Mouse (Mus musculus) embryonic facial prominence, embryonic 11.5 days (tissue): Measurements from ENCODE around the gene Fam71b. TPM values are rescaled to one million over a fixed set of nuclear protein-coding genes. Genes with fewer than 3 reads are reported as not detected.

ENCODE experiments used
- ATAC-seq: fragments of 200-750 bp; cut with Nextera tagmentation; replicated peaks from 2 replicates; pipeline ENCODE4 v1.8.0; 2017; ENCODE audit warnings: low read depth; ENCODE audit not compliant: insufficient number of reproducible peaks, low FRiP score, low TSS enrichment
- DNase-seq: peaks from one replicate; pipeline ENCODE4 v3.0.0-alpha.2; 2015; ENCODE audit warnings: low spot score
- H3K27ac ChIP-seq: fragments of 300-500 bp; sonication (generic); replicated peaks from 2 replicates; pipeline ENCODE4 v1.5.1; 2014; ENCODE audit warnings: mild to moderate bottlenecking, low read depth, low read length, control low read depth
- H3K27me3 ChIP-seq: fragments of 300-500 bp; sonication (generic); 2 replicates; pipeline ENCODE4 v1.6.1; 2014; ENCODE audit warnings: mild to moderate bottlenecking, low read length, moderate library complexity, mixed read lengths; ENCODE audit not compliant: control insufficient read depth, insufficient read depth
- H3K36me3 ChIP-seq: fragments of 300-500 bp; sonication (generic); replicated peaks from 2 replicates; pipeline ENCODE4 v1.6.1; 2014; ENCODE audit warnings: low read depth, mild to moderate bottlenecking, low read length, moderate library complexity, mixed read lengths; ENCODE audit not compliant: control insufficient read depth, insufficient read depth
- H3K4me1 ChIP-seq: fragments of 300-500 bp; sonication (generic); 2 replicates; pipeline ENCODE4 v1.6.1; 2014; ENCODE audit warnings: low read length, mixed read lengths; ENCODE audit not compliant: control insufficient read depth, insufficient read depth
- H3K4me2 ChIP-seq: fragments of 300-500 bp; sonication (generic); 2 replicates; pipeline ENCODE4 v1.6.1; 2014; ENCODE audit warnings: low read depth, mild to moderate bottlenecking, control low read depth, low read length, moderate library complexity
- H3K4me3 ChIP-seq: fragments of 300-500 bp; sonication (generic); 2 replicates; pipeline ENCODE4 v1.5.1; 2014; ENCODE audit warnings: low read depth, low read length, control low read depth
- H3K9ac ChIP-seq: fragments of 300-500 bp; sonication (generic); replicated peaks from 2 replicates; pipeline ENCODE4 v1.6.1; 2014; ENCODE audit warnings: mild to moderate bottlenecking, control low read depth, low read length
- H3K9me3 ChIP-seq: fragments of 300-500 bp; sonication (generic); replicated peaks from 2 replicates; pipeline ENCODE4 v1.6.1; 2016; ENCODE audit warnings: mild to moderate bottlenecking, low read length, inconsistent platforms, mixed read lengths; ENCODE audit not compliant: control insufficient read depth
- WGBS: fragments of 180-500 bp; shearing (Covaris S2); extraction: QIAGEN DNeasy Blood & Tissue Kit; methylation state at CpG from one replicate; pipeline ENCODE4 v1.1.7; 2014; 5-methylcytosine and 5-hydroxymethylcytosine counted together
- polyA plus RNA-seq: library from polyadenylated mRNA; unstranded; fragments of >200 nt; fragmentation: Nextera tagmentation; extraction: Ambion mirVana; gene quantifications from 2 replicates; pipeline ENCODE4 v1.2.1, GENCODE M21; 2014

Gene Fam71b
- polyA plus RNA-seq, 1 experiment from 2014 or later: not detected

GRCm38 (mm10) chr11:46377316-46377715 lies 19.0 kb upstream of the Fam71b start:
- 76% methylated on average over 1 of the region's 1 CpGs for WGBS
- Histone ChIP-seq H3K9me3 (no peaks in the 10 kb centered on the region), H3K4me1 (no peaks in the 10 kb centered on the region), H3K27ac (no peak overlapping the region), H3K9ac (no peak overlapping the region), H3K4me3 (no peak overlapping the region), H3K27me3 (no peaks in the 10 kb centered on the region), H3K36me3 (no peaks in the 10 kb centered on the region), H3K4me2 (no peak overlapping the region)
- DNase-seq (no peak), ATAC-seq (no peak)

GRCm38 (mm10) chr11:46377819-46378782 lies 18.3 kb upstream of the Fam71b start:
- H3K27me3 ChIP-seq: no peaks in the 10 kb centered on the region
- no peaks in the 10 kb centered on the region for H3K36me3 ChIP-seq
- ATAC-seq (no peak), DNase-seq (no peak)
- no peak overlapping the region for H3K9ac ChIP-seq
- 82% methylated on average over 8 of the region's 8 CpGs for WGBS
- H3K4me2 ChIP-seq: no peak overlapping the region
- H3K9me3 ChIP-seq: no peaks in the 10 kb centered on the region
- no peak overlapping the region for H3K27ac ChIP-seq
- H3K4me3 ChIP-seq: no peak overlapping the region
- H3K4me1 ChIP-seq: no peaks in the 10 kb centered on the region

GRCm38 (mm10) chr11:46380097-46380675 lies 16.2 kb upstream of the Fam71b start:
- Histone ChIP-seq H3K9ac (no peak overlapping the region), H3K4me2 (no peak overlapping the region)
- 86% methylated on average over 7 of the region's 7 CpGs for whole genome bisulfite sequencing

GRCm38 (mm10) chr11:46382466-46382865 lies 13.9 kb upstream of the Fam71b start:
- 83% methylated on average over 4 of the region's 4 CpGs for WGBS
- H3K27me3 ChIP-seq: no peaks in the 10 kb centered on the region
- ATAC-seq (no peak), DNase-seq (no peak)
- H3K27ac ChIP-seq: no peak overlapping the region
- no peaks in the 10 kb centered on the region for H3K4me1 ChIP-seq
- H3K9me3 ChIP-seq: no peaks in the 10 kb centered on the region
- no peaks in the 10 kb centered on the region for H3K36me3 ChIP-seq
- H3K9ac ChIP-seq: no peak overlapping the region
- no peak overlapping the region for H3K4me2 ChIP-seq
- no peak overlapping the region for H3K4me3 ChIP-seq

More at GRCm38 (mm10) chr11:46380097-46380675, 16.2 kb upstream of the Fam71b start:
- Histone ChIP-seq H3K4me1 (no peaks in the 10 kb centered on the region), H3K27ac (no peak overlapping the region), H3K36me3 (no peaks in the 10 kb centered on the region), H3K9me3 (no peaks in the 10 kb centered on the region), H3K4me3 (no peak overlapping the region), H3K27me3 (no peaks in the 10 kb centered on the region)
- DNase-seq (no peak), ATAC-seq (no peak)

- 71% methylated on average over 2 of the region's 2 CpGs for WGBS
- Histone ChIP-seq H3K4me2 (no peak overlapping the region), H3K36me3 (no peaks in the 10 kb centered on the region), H3K27me3 (no peaks in the 10 kb centered on the region), H3K9me3 (no peaks in the 10 kb centered on the region), H3K27ac (no peak overlapping the region), H3K9ac (no peak overlapping the region), H3K4me1 (no peaks in the 10 kb centered on the region), H3K4me3 (no peak overlapping the region)
- ATAC-seq (no peak), DNase-seq (no peak)
Measured at GRCm38 (mm10) chr11:46384925-46385324, 11.4 kb upstream of the Fam71b start.

GRCm38 (mm10) chr11:46386556-46386955 lies 9.8 kb upstream of the Fam71b start:
- DNase-seq: no peak
- no peak overlapping the region for H3K27ac ChIP-seq
- H3K4me2 ChIP-seq: no peak overlapping the region
- WGBS: 88% methylated on average over 8 of the region's 8 CpGs
- no peak overlapping the region for H3K4me3 ChIP-seq
- no peaks in the 10 kb centered on the region for H3K27me3 ChIP-seq
- no peaks in the 10 kb centered on the region for H3K9me3 ChIP-seq
- no peak overlapping the region for H3K9ac ChIP-seq
- no peaks in the 10 kb centered on the region for H3K36me3 ChIP-seq
- no peaks in the 10 kb centered on the region for H3K4me1 ChIP-seq
- no peak for ATAC-seq

- no peak for DNase-seq
- no peaks in the 10 kb centered on the region for H3K36me3 ChIP-seq
- WGBS: 88% methylated on average over 8 of the region's 8 CpGs
Measured at GRCm38 (mm10) chr11:46387061-46387460, 9.3 kb upstream of the Fam71b start.

GRCm38 (mm10) chr11:46388438-46388837 lies 7.9 kb upstream of the Fam71b start:
- no peak for DNase-seq
- no peak overlapping the region for H3K4me3 ChIP-seq
- no peaks in the 10 kb centered on the region for H3K4me1 ChIP-seq
- H3K27me3 ChIP-seq: no peaks in the 10 kb centered on the region
- H3K9ac ChIP-seq: no peak overlapping the region
- H3K36me3 ChIP-seq: no peaks in the 10 kb centered on the region
- no peaks in the 10 kb centered on the region for H3K9me3 ChIP-seq
- no peak for ATAC-seq
- H3K27ac ChIP-seq: no peak overlapping the region
- H3K4me2 ChIP-seq: no peak overlapping the region
- 58% methylated on average over 6 of the region's 6 CpGs for WGBS

More at GRCm38 (mm10) chr11:46387061-46387460, 9.3 kb upstream of the Fam71b start:
- no peak overlapping the region for H3K27ac ChIP-seq
- no peak overlapping the region for H3K4me2 ChIP-seq
- H3K9ac ChIP-seq: no peak overlapping the region
- no peaks in the 10 kb centered on the region for H3K4me1 ChIP-seq
- no peak for ATAC-seq
- no peak overlapping the region for H3K4me3 ChIP-seq
- no peaks in the 10 kb centered on the region for H3K27me3 ChIP-seq
- H3K9me3 ChIP-seq: no peaks in the 10 kb centered on the region
